Mouse (Mus musculus) forebrain, postnatal 0 days (tissue): ENCODE measurements around the gene Rasal2. TPM values are rescaled to one million over a fixed set of nuclear protein-coding genes. Genes with fewer than 3 reads are reported as not detected.
A peak's percentile ranks its signal among the peaks of the same experiment; 100 is the strongest.

Source experiments
- ATAC-seq: fragments of 200-750 bp; cut with Nextera tagmentation; 2 replicates; pipeline ENCODE4 v1.8.0; 2017; ENCODE audit warnings: mild to moderate bottlenecking, moderate library complexity
- DNase-seq: peaks from one replicate; pipeline ENCODE4 v3.0.0-alpha.2; 2015
- H3K27ac ChIP-seq: fragments of 300-500 bp; sonication (generic); 2 replicates; pipeline ENCODE4 v1.5.1; 2014; ENCODE audit warnings: low read depth, mild to moderate bottlenecking, antibody characterized with exemption, low read length, moderate library complexity, mixed read lengths
- H3K27me3 ChIP-seq: fragments of 300-500 bp; sonication (generic); 2 replicates; pipeline ENCODE4 v1.6.1; 2014; ENCODE audit warnings: mild to moderate bottlenecking, low read length, mixed read lengths; ENCODE audit not compliant: insufficient read depth
- H3K36me3 ChIP-seq: fragments of 300-500 bp; sonication (generic); 2 replicates; pipeline ENCODE4 v1.6.1; 2014; ENCODE audit warnings: mild to moderate bottlenecking, moderate library complexity; ENCODE audit not compliant: insufficient read depth
- H3K4me1 ChIP-seq: fragments of 300-500 bp; sonication (generic); 2 replicates; pipeline ENCODE4 v1.6.1; 2014; ENCODE audit warnings: antibody characterized with exemption; ENCODE audit not compliant: insufficient read depth
- H3K4me2 ChIP-seq: fragments of 300-500 bp; sonication (generic); 2 replicates; pipeline ENCODE4 v1.6.1; 2014; ENCODE audit warnings: low read depth, mild to moderate bottlenecking, moderate library complexity
- H3K4me3 ChIP-seq: fragments of 300-500 bp; sonication (generic); 2 replicates; pipeline ENCODE4 v1.5.1; 2014; ENCODE audit warnings: low read depth, low read length, mixed read lengths
- H3K9ac ChIP-seq: fragments of 300-500 bp; sonication (generic); 2 replicates; pipeline ENCODE4 v1.6.1; 2014; ENCODE audit warnings: mild to moderate bottlenecking
- H3K9me3 ChIP-seq: fragments of 300-500 bp; sonication (generic); 2 replicates; pipeline ENCODE4 v1.6.1; 2016; ENCODE audit warnings: low read length
- CTCF ChIP-seq: sonication (generic); IDR thresholded peaks from 2 replicates; pipeline ENCODE4 v1.5.1; 2016; ENCODE audit warnings: antibody characterized with exemption, control low read depth, low read depth
- WGBS: fragments of 180-500 bp; shearing (Covaris S2); extraction: QIAGEN DNeasy Blood & Tissue Kit; methylation state at CpG from one replicate; pipeline ENCODE4 v1.1.7; 2014; 5-methylcytosine and 5-hydroxymethylcytosine counted together
- polyA plus RNA-seq: library from polyadenylated mRNA; unstranded; fragments of >200 nt; fragmentation: Nextera tagmentation; extraction: Ambion mirVana; gene quantifications from 2 replicates; pipeline ENCODE4 v1.2.1, GENCODE M21; 2015
- total RNA-seq: library from RNA; depleted of rRNA; stranded (reverse); fragments of >200 nt; gene quantifications from 2 replicates; pipeline ENCODE4 v1.2.3, GENCODE M21; 2014

Rasal2 gene
- total and polyA plus RNA-seq, 2 experiments from 2014 or later, result 26.3 to 42.1 TPM

DNA sequence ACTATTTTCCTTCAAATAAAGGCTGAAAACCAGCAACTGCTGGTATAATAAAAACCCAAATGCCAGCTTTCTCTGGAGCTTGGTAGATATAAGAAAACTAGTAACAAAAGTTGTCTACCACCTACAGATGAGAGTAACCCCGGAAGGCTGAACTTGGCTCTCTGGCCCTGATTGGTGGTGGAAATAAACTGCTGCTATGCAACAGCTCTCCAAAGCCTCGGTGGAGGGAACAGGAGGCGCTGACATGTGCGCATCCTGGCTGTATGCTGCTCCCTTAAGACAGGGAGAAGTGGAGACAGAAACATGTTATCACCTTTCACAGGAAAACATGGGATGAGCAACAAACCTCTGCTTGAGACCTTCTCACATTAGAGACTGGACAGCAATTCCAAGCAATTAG, 206.7 kb downstream of the Rasal2 start:
- no peak overlapping the region for H3K9ac ChIP-seq
- no peaks in the 10 kb centered on the region for H3K27me3 ChIP-seq
- no peaks in the 10 kb centered on the region for H3K4me1 ChIP-seq
- 70% methylated on average over 4 of the region's 4 CpGs for WGBS
- H3K36me3 ChIP-seq, result no peaks in the 10 kb centered on the region
- DNase-seq (no peak), ATAC-seq (no peak)
- H3K4me3 ChIP-seq, result no peak overlapping the region
- H3K4me2 ChIP-seq, result no peak overlapping the region
- TF ChIP-seq CTCF, result no peak
- H3K27ac ChIP-seq, result no peak overlapping the region
- no peaks in the 10 kb centered on the region for H3K9me3 ChIP-seq

DNA sequence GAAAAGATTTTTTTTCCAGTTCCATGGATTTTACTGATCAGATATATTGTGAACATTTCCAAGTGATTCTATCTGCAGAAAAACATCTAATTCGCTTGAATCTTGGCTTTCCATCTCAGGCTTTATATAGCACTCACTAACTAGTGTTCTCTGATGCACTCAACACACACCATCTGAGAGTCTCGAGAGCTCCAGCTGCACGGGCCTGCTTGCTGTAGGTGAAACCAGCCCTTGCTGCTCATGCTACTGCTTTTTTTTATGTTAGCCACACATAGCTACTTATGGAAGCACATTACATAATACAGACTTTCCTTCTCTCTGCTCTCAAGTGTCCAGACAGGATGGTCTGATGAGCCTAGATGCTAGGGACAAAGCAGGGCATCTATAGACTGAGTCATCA, 229.4 kb downstream of the Rasal2 start:
- 0 out of 2 replicates have a peak, but pooled peaks cover 5% of the 10 kb centered on the region for H3K4me1 ChIP-seq
- no peaks in the 10 kb centered on the region for H3K9me3 ChIP-seq
- H3K27me3 ChIP-seq, result no peaks in the 10 kb centered on the region
- H3K36me3 ChIP-seq, result no peaks in the 10 kb centered on the region
- 0 out of 2 replicates have a peak overlapping the region, but pooled peaks have one; percentile 10 for H3K27ac ChIP-seq
- H3K4me2 ChIP-seq, result no peak overlapping the region
- WGBS, result 31% methylated on average over 3 of the region's 3 CpGs
- no peak overlapping the region for H3K9ac ChIP-seq
- no peak for TF ChIP-seq CTCF
- DNase-seq (peak; percentile 32), ATAC-seq (peak; percentile 77)
- H3K4me3 ChIP-seq, result no peak overlapping the region

DNA sequence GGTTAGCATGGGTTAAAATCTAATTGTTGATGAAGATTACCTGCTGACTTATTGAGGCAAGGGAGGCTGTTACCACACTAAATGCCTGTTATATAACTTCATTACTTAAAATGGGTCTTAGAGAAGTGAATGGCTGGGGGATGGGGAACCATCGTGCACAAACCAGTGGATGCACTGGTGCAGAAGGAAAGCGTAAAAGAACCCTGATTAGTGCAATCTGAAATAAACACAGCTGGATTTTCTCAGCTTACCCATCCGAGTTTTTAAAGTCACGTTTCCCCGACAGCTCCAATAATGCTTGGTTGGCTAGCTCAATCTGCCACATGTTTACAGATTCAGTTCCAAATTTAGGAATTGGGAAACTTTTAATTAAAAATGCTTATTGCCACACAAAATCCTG, 230.0 kb downstream of the Rasal2 start:
- Histone ChIP-seq H3K4me2 (no peak overlapping the region), H3K27ac (no peak overlapping the region), H3K9ac (no peak overlapping the region), H3K27me3 (no peaks in the 10 kb centered on the region), H3K4me3 (no peak overlapping the region), H3K9me3 (no peaks in the 10 kb centered on the region), H3K4me1 (0 out of 2 replicates have a peak, but pooled peaks cover 5% of the 10 kb centered on the region), H3K36me3 (no peaks in the 10 kb centered on the region)
- ATAC-seq (peak; percentile 61), DNase-seq (no peak)
- 17% methylated on average over 5 of the region's 5 CpGs for whole genome bisulfite sequencing
- no peak for TF ChIP-seq CTCF

DNA sequence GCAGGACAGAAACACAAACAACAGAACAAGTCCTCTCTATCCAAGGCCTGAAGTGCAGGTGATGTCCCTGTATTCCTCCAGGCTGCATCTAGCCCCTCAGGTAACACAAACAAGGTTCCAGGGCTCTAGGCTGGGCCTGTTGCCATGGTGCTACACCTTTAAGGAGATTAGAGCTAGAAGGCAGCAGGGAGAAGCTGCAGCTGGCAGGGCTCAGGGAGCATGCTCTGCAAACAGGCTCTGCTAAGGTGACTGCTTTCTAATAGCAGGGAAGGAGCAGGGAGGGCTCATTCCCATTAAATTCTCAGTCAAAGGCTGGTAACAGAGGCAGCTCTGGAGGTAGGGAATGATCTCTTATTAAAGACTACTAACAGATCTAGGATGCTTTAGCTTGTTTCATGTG, 231.3 kb downstream of the Rasal2 start:
- H3K9ac ChIP-seq, result no peak overlapping the region
- TF ChIP-seq CTCF, result no peak
- no peaks in the 10 kb centered on the region for H3K9me3 ChIP-seq
- ATAC-seq (peak; percentile 67; the same call in 1 of the 2 replicates), DNase-seq (peak; percentile 21)
- H3K36me3 ChIP-seq, result no peaks in the 10 kb centered on the region
- H3K4me3 ChIP-seq, result no peak overlapping the region
- H3K27ac ChIP-seq, result 0 out of 2 replicates have a peak overlapping the region, but pooled peaks have one; percentile 9
- no peaks in the 10 kb centered on the region for H3K27me3 ChIP-seq
- H3K4me1 ChIP-seq, result 0 out of 2 replicates have a peak, but pooled peaks cover 5% of the 10 kb centered on the region
- no peak overlapping the region for H3K4me2 ChIP-seq

DNA sequence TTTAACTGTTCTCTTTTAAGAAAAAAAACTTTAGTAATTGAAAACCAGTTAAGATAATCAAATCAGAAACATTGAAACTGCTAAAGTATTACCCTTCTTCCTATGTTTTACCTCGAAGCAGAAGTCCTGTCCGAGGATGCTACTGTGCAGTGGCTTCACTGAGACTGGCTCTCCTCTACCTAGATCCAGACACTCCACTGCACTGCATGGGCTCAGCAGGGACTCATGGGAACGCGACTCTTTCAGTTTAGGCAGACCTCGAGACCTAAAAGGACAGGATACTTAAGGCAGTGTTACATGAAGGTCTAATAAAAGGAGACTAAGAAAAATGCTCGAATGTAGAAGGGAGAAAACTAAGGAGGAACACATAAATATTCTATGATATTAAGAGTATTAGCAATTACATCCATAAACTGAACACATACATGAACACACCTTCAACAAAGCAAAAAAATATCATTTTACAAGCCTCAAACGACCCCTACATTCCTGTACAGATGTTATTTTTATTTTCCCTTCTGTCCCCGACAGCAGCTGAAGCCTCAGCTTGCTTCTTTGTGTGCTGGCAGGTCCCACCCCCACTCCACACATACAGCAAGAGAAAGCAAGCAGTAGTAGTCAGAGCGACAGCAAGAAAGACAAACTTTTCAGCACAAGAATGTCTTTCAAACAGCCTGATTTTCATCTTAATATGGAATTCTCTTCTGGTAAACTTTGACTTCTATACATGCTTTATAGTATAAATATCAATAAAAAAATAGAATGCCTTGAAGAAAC, 233.2 kb downstream of the Rasal2 start:
- Histone ChIP-seq H3K4me3 (no peak overlapping the region), H3K36me3 (peaks cover 7% of the 10 kb centered on the region; the same call in 1 of the 2 replicates), H3K4me1 (0 out of 2 replicates have a peak, but pooled peaks cover 5% of the 10 kb centered on the region), H3K9ac (no peak overlapping the region), H3K27ac (no peak overlapping the region), H3K9me3 (no peaks in the 10 kb centered on the region), H3K4me2 (no peak overlapping the region), H3K27me3 (no peaks in the 10 kb centered on the region)
- no peak for TF ChIP-seq CTCF
- 19% methylated on average over 9 of the region's 9 CpGs for WGBS
- no peak for DNase-seq
- ATAC-seq, result no peak

DNA sequence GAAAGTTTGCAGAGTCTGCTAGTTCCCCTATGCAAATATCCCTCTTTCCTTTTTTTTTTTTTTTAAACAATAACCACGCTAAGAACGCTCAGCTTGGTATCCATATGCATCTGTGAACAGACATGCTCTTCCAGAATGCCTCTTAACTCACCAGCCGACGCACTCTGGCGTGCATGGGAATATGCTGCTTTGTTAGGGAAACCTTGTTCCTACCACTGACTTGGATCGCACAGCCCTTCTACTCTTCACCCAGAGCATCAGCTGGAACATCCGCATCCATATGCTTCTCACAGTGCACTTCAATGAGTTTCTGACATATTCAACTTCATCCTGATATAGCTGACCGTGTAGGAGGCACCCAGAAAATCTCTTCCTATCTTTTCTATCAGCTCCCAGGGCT, 243.1 kb downstream of the Rasal2 start:
- 71% methylated on average over 8 of the region's 8 CpGs for WGBS
- Histone ChIP-seq H3K4me3 (no peak overlapping the region), H3K4me2 (no peak overlapping the region), H3K4me1 (no peaks in the 10 kb centered on the region), H3K9me3 (no peaks in the 10 kb centered on the region), H3K27ac (no peak overlapping the region), H3K9ac (no peak overlapping the region), H3K36me3 (no peaks in the 10 kb centered on the region), H3K27me3 (no peaks in the 10 kb centered on the region)
- no peak for TF ChIP-seq CTCF
- DNase-seq, result peak; percentile 35
- ATAC-seq, result peak; percentile 53; the same call in 1 of the 2 replicates

DNA sequence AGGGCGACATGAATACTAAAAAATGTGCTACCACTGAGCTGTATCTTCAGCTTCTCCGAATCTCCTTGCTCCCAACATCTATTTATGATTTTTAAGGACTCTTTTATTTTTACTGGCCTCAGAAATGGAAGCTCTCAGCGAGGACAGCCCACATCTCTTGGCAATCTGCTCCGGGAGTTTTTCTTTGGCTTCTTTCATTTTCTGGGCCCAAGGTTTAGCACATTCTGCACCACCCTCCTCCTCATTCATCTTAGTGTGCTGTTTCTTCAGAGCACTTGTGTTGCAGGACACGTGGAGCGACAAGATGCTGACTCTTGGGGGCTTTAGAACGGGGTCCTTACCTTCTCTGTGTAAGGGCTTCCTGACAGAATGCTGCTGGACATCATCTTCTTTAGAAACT, 243.5 kb downstream of the Rasal2 start:
- DNase-seq (no peak), ATAC-seq (no peak)
- no peak overlapping the region for H3K4me3 ChIP-seq
- 93% methylated on average over 7 of the region's 7 CpGs for WGBS
- no peaks in the 10 kb centered on the region for H3K4me1 ChIP-seq
- no peaks in the 10 kb centered on the region for H3K27me3 ChIP-seq
- no peak overlapping the region for H3K27ac ChIP-seq
- 0 out of 2 replicates have a peak, but pooled peaks cover 1% of the 10 kb centered on the region for H3K36me3 ChIP-seq
- no peaks in the 10 kb centered on the region for H3K9me3 ChIP-seq
- H3K4me2 ChIP-seq, result no peak overlapping the region
- no peak overlapping the region for H3K9ac ChIP-seq
- no peak for TF ChIP-seq CTCF
